10 mouse cellular contexts compared by ENCODE assay signal in the genomic region with DNA sequence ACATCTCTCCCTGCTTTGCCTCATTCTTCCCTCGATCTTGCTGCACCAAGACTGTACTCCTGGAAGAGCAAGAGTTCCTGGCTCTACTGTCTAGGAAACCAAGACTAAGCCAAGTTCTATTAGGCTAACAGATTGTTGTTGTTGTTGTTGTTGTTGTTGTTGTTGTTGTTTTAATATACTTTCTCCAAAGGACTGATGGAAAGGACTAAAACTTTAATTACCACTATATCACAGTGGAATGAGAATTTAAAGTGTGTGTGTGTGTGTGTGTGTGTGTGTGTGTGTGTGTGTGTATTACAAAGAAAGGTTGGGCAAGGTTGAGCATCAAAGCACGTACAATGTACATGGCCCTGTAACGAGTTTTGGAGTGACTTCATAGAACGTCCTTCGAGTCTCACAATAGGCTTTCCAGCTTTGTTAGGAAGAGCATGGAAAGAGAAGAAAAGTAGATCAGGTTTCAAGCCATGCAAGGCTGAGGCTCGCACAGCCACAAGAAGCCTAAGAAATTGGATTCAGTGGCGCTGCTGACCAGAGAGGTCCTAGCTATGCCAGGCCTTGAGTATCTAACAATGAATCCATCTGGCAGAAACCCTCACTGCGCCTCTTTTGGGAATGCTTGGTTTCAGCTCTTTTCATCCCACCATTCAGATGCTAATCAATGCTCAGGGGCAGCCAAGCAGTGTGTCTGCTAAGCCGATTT. TPM values are rescaled to one million over a fixed set of nuclear protein-coding genes. Genes with fewer than 3 reads are reported as not detected.
DNase-seq lines count a peak whose midpoint lies in the region; ATAC-seq lines count a peak whose summit lies in the region.
"Had no signal": no experiment of that assay in that cellular context is flagged by ENCODE, and none has a peak within 500 bp of the region (broad histone marks: within the 10 kb centered on the region; RNA-seq: fewer than 3 reads in every experiment).

No protein-coding gene starts in this region.

- no peaks in the 10 kb centered on the region for H3K9me3 ChIP-seq in forebrain, embryonic 12.5 days
- no peaks in the 10 kb centered on the region for H3K9me3 ChIP-seq in kidney, embryonic 14.5 days (ENCODE audit: control insufficient read depth, low read length)
- H3K9me3 ChIP-seq: limb, embryonic 13.5 days had no signal

- no peak overlapping the region for H3K9ac ChIP-seq in forebrain, embryonic 12.5 days
- H3K9ac ChIP-seq in kidney, embryonic 14.5 days (ENCODE audit: low read depth, low read length): no peak overlapping the region
- H3K9ac ChIP-seq: limb, embryonic 13.5 days had no signal

- H3K4me3 ChIP-seq in forebrain, embryonic 12.5 days (replicated peaks): no peak overlapping the region; the same call in 1 of the 2 replicates
- H3K4me3 ChIP-seq in kidney, embryonic 14.5 days (ENCODE audit: low read length): no peak overlapping the region
- H3K4me3 ChIP-seq: limb, embryonic 13.5 days; myocyte had no signal

- 6% methylated on average over 9 of the region's 9 CpGs for WGBS in forebrain, embryonic 12.5 days
- 52% methylated on average over 9 of the region's 9 CpGs for WGBS in kidney, embryonic 14.5 days

- peak; percentile 80 for ATAC-seq in forebrain, embryonic 12.5 days (ENCODE audit: low FRiP score)
- no peak for ATAC-seq in activated CD4-positive, CD25-positive, alpha-beta regulatory T cell, adult 4 months
- no peak for ATAC-seq in kidney, embryonic 14.5 days (ENCODE audit: low FRiP score, low TSS enrichment)

- peak overlapping the region; percentile 48 for H3K4me2 ChIP-seq in forebrain, embryonic 12.5 days
- H3K4me2 ChIP-seq in kidney, embryonic 14.5 days (replicated peaks; ENCODE audit: low read depth, low read length): no peak overlapping the region
- H3K4me2 ChIP-seq: limb, embryonic 13.5 days had no signal

- 0 out of 2 replicates have a peak, but pooled peaks cover 8% of the 10 kb centered on the region for H3K36me3 ChIP-seq in forebrain, embryonic 12.5 days (replicated peaks)
- no peaks in the 10 kb centered on the region for H3K36me3 ChIP-seq in kidney, embryonic 14.5 days (ENCODE audit: control insufficient read depth, insufficient read depth, low read length)
- H3K36me3 ChIP-seq: limb, embryonic 13.5 days had no signal

- DNase-seq in layer of hippocampus, adult 11-12 months (ENCODE audit: low spot score): peak; percentile 61
- no peak for DNase-seq in layer of hippocampus, adult 9-10 months (ENCODE audit: low spot score)
- DNase-seq in layer of hippocampus, postnatal 14 days (ENCODE audit: low spot score in 2 of 2): peak; percentile 44 to 83
- DNase-seq in retina, postnatal 1 day: peak; percentile 75
- no peak for DNase-seq in kidney, postnatal 4 days

- no peaks in the 10 kb centered on the region for H3K27me3 ChIP-seq in forebrain, embryonic 12.5 days
- no peaks in the 10 kb centered on the region for H3K27me3 ChIP-seq in kidney, embryonic 14.5 days (ENCODE audit: control insufficient read depth, insufficient read depth, low read length)
- H3K27me3 ChIP-seq: limb, embryonic 13.5 days had no signal

- H3K4me1 ChIP-seq in forebrain, embryonic 12.5 days: peaks cover 74% of the 10 kb centered on the region
- no peaks in the 10 kb centered on the region for H3K4me1 ChIP-seq in kidney, embryonic 14.5 days (ENCODE audit: control insufficient read depth, insufficient read depth, low read length)

- H3K27ac ChIP-seq in forebrain, embryonic 12.5 days: peak overlapping the region; percentile 97
- no peak overlapping the region for H3K27ac ChIP-seq in kidney, embryonic 14.5 days (ENCODE audit: low read depth, low read length)
- H3K27ac ChIP-seq: limb, embryonic 13.5 days had no signal

RNA-seq across cellular contexts. Expression of a gene that starts 31.4 kb away (rescaled TPM):
- polyA plus RNA-seq in forebrain, embryonic 12.5 days (2016; fragmentation: Nextera tagmentation; extraction: Ambion mirVana): 49.5 and 49.6 TPM in 2 replicates
- 10 to 100 TPM; 88.5 to 89.6 TPM for total RNA-seq in layer of hippocampus, postnatal 14 days (2021)
- polyA plus RNA-seq in activated CD4-positive, CD25-positive, alpha-beta regulatory T cell, adult 4 months (2017; shearing (Covaris generic)): not detected
- polyA plus RNA-seq in kidney, embryonic 14.5 days (2014; fragmentation: Nextera tagmentation; extraction: Ambion mirVana): 5.3 and 8.1 TPM in 2 replicates

Comparison
In these comparisons a context has a peak if more than half of its experiments do, and no peak if none do; other contexts are left out.
1. DNase-seq: peak in layer of hippocampus, adult 11-12 months (single experiment), layer of hippocampus, postnatal 14 days (2 of 2) and retina, postnatal 1 day (single experiment); none in layer of hippocampus, adult 9-10 months (single experiment) and kidney, postnatal 4 days (0 of 2).